Mouse (Mus musculus) bone marrow, adult 2 months (tissue): ENCODE results near the gene Cd79a.

Source experiments
- CTCF ChIP-seq: fragments of 200-500 bp; IDR thresholded peaks from 2 replicates; pipeline ENCODE4 v1.5.1; 2011; ENCODE audit warnings: low read length, control low read depth; ENCODE audit not compliant: control insufficient read depth, insufficient read depth
- POLR2A ChIP-seq: fragments of 200-500 bp; IDR thresholded peaks from 2 replicates; pipeline ENCODE4 v1.6.1; 2011; ENCODE audit warnings: low read depth, mild to moderate bottlenecking, control low read depth, low read length, borderline replicate concordance; ENCODE audit not compliant: control insufficient read depth

- TF ChIP-seq POLR2A: no peak
- no peak for TF ChIP-seq CTCF
Measured at GRCm38 (mm10) chr7:24886308-24886633, 10.9 kb upstream of the Cd79a start.
